In genomic region chr6:52368734-52369412, GRCm38 (mm10) we compare ENCODE assay signal across 14 mouse cellular contexts. TPM values are rescaled to one million over a fixed set of nuclear protein-coding genes. Genes with fewer than 3 reads are reported as not detected.
DNase-seq lines count a peak whose midpoint lies in the region; ATAC-seq and TF ChIP-seq lines count a peak whose summit lies in the region.
"Had no signal": no experiment of that assay in that cellular context is flagged by ENCODE, and none has a peak within 500 bp of the region (broad histone marks: within the 10 kb centered on the region; RNA-seq: fewer than 3 reads in every experiment).

No protein-coding gene starts in this region.

- no peak overlapping the region for H3K9ac ChIP-seq in heart, embryonic 12.5 days
- H3K9ac ChIP-seq in heart, embryonic 11.5 days (ENCODE audit: low read depth, low read length), result no peak overlapping the region
- H3K9ac ChIP-seq: embryonic facial prominence, embryonic 13.5 days; hindbrain, embryonic 13.5 days had no signal

- peak overlapping the region; percentile 16; the same call in 1 of the 2 replicates for H3K4me2 ChIP-seq in heart, embryonic 12.5 days
- H3K4me2 ChIP-seq in heart, embryonic 11.5 days, result no peak overlapping the region
- H3K4me2 ChIP-seq: embryonic facial prominence, embryonic 13.5 days; hindbrain, embryonic 13.5 days; liver, embryonic 11.5 days had no signal

- no peaks in the 10 kb centered on the region for H3K9me3 ChIP-seq in heart, embryonic 12.5 days (replicated peaks)
- no peaks in the 10 kb centered on the region for H3K9me3 ChIP-seq in heart, embryonic 11.5 days (replicated peaks; ENCODE audit: control insufficient read depth, low read length)
- H3K9me3 ChIP-seq: embryonic facial prominence, embryonic 13.5 days; G1E; hindbrain, embryonic 13.5 days had no signal

- H3K4me1 ChIP-seq in heart, embryonic 12.5 days (replicated peaks), result peaks cover 11% of the 10 kb centered on the region
- peaks cover 2% of the 10 kb centered on the region; the same call in 1 of the 2 replicates for H3K4me1 ChIP-seq in heart, embryonic 11.5 days (ENCODE audit: control insufficient read depth, insufficient read depth, low read length)

- TF ChIP-seq CTCF in C2C12 (IDR thresholded peaks at IDR 0.05; ENCODE audit: control insufficient read depth, insufficient read depth, insufficient read length), result no peak

- no peaks in the 10 kb centered on the region for H3K36me3 ChIP-seq in heart, embryonic 12.5 days
- H3K36me3 ChIP-seq in heart, embryonic 11.5 days (ENCODE audit: control insufficient read depth, insufficient read depth, low read length), result no peaks in the 10 kb centered on the region
- no peaks in the 10 kb centered on the region for H3K36me3 ChIP-seq in C2C12 (ENCODE audit: control insufficient read depth, insufficient read depth)
- H3K36me3 ChIP-seq: embryonic facial prominence, embryonic 13.5 days; G1E; hindbrain, embryonic 13.5 days had no signal

- H3ac ChIP-seq in C2C12 (ENCODE audit: control insufficient read depth, insufficient read length, low read depth), result no peak overlapping the region

- no peaks in the 10 kb centered on the region for H3K79me3 ChIP-seq in C2C12 (ENCODE audit: low read depth)

- no peak overlapping the region for H3K27ac ChIP-seq in heart, embryonic 12.5 days (ENCODE audit: poor library complexity, severe bottlenecking)
- H3K27ac ChIP-seq in heart, embryonic 11.5 days (ENCODE audit: low read depth, low read length), result no peak overlapping the region
- H3K27ac ChIP-seq: embryonic facial prominence, embryonic 13.5 days; hindbrain, embryonic 13.5 days had no signal

- peaks cover 7% of the 10 kb centered on the region; the same call in 1 of the 2 replicates for H3K27me3 ChIP-seq in heart, embryonic 12.5 days (replicated peaks)
- H3K27me3 ChIP-seq in heart, embryonic 11.5 days (ENCODE audit: control insufficient read depth, insufficient read depth, low read length), result no peaks in the 10 kb centered on the region
- no peaks in the 10 kb centered on the region for H3K27me3 ChIP-seq in C2C12 (ENCODE audit: control insufficient read depth, insufficient read depth, insufficient read length)
- H3K27me3 ChIP-seq: embryonic facial prominence, embryonic 13.5 days; hindbrain, embryonic 13.5 days had no signal

- no peak for ATAC-seq in heart, embryonic 12.5 days (ENCODE audit: insufficient number of reproducible peaks, low FRiP score)
- ATAC-seq in heart, embryonic 11.5 days (replicated peaks; ENCODE audit: insufficient number of reproducible peaks, low FRiP score, low TSS enrichment), result no peak
- ATAC-seq in activated CD4-positive, CD25-positive, alpha-beta regulatory T cell, adult 4 months, result no peak

- no peaks in the 10 kb centered on the region for H3K79me2 ChIP-seq in C2C12 (ENCODE audit: control insufficient read depth, insufficient read depth)

- 34% methylated on average over 12 of the region's 12 CpGs for WGBS in heart, embryonic 12.5 days
- 34% methylated on average over 12 of the region's 12 CpGs for WGBS in heart, embryonic 11.5 days (ENCODE audit: insufficient replicate concordance)

- H3K4me3 ChIP-seq in heart, embryonic 12.5 days, result no peak overlapping the region
- H3K4me3 ChIP-seq in heart, embryonic 11.5 days (ENCODE audit: low read depth, low read length), result no peak overlapping the region
- no peak overlapping the region for H3K4me3 ChIP-seq in C2C12 (ENCODE audit: insufficient read depth, poor library complexity, severe bottlenecking)
- H3K4me3 ChIP-seq: embryonic facial prominence, embryonic 13.5 days; hindbrain, embryonic 13.5 days had no signal

- peak; percentile 28 for DNase-seq in 3134 (ENCODE audit: extremely low read depth, insufficient read length, low spot score)
- DNase-seq in fibroblast of lung, adult 2 months (ENCODE audit: low read depth), result peak; percentile 40
- no peak for DNase-seq in urinary bladder, postnatal 25 days (ENCODE audit: low spot score)
- DNase-seq: cerebellum, adult 8-10 months; kidney, postnatal 10 days; lung, postnatal 4 days had no signal

TF ChIP-seq in C2C12, 6 proteins besides CTCF, POLR2A, EP300 and RAD21:
- peak; percentile 34 for TF ChIP-seq FOSL1 (IDR thresholded peaks at IDR 0.05; ENCODE audit: insufficient read depth, low read length, poor library complexity, severe bottlenecking)
- peak; percentile 47 for TF ChIP-seq MAX (IDR thresholded peaks at IDR 0.05)
- no peak for TF ChIP-seq MYOG (IDR thresholded peaks at IDR 0.05; ENCODE audit: control insufficient read depth, extremely low read depth, insufficient read length)
- TF ChIP-seq USF1 (IDR thresholded peaks at IDR 0.05; ENCODE audit: low read depth), result peak; percentile 77
- no peak for TF ChIP-seq CEBPB (IDR thresholded peaks at IDR 0.05; ENCODE audit: low read depth)
- TF ChIP-seq MYOD1 (IDR thresholded peaks at IDR 0.05; ENCODE audit: control insufficient read depth, insufficient read length, low read depth), result peak; percentile 99

RNA-seq across cellular contexts. Expression of gene Evx1, which starts 55.6 kb away (rescaled TPM):
- not detected in 2 replicates for polyA plus RNA-seq in heart, embryonic 12.5 days (2016; fragmentation: Nextera tagmentation; extraction: Ambion mirVana)
- not detected in 2 replicates for polyA plus RNA-seq in heart, embryonic 11.5 days (2014; fragmentation: Nextera tagmentation; extraction: Ambion mirVana)
- polyA plus RNA-seq in C2C12 (2012; fragmentation: generic; extraction: Trizol), result not detected
- not detected for polyA plus RNA-seq in activated CD4-positive, CD25-positive, alpha-beta regulatory T cell, adult 4 months (2017; shearing (Covaris generic))
- polyA plus RNA-seq: embryonic facial prominence, embryonic 13.5 days; G1E had no signal
